Mouse (Mus musculus) forebrain, postnatal 0 days (tissue): ENCODE measurements around the gene Ttc8. TPM values are rescaled to one million over a fixed set of nuclear protein-coding genes. Genes with fewer than 3 reads are reported as not detected.

Experiments used
- ATAC-seq: fragments of 200-750 bp; cut with Nextera tagmentation; 2 replicates; pipeline ENCODE4 v1.8.0; 2017; ENCODE audit warnings: mild to moderate bottlenecking, moderate library complexity
- DNase-seq: peaks from one replicate; pipeline ENCODE4 v3.0.0-alpha.2; 2015
- H3K27ac ChIP-seq: fragments of 300-500 bp; sonication (generic); 2 replicates; pipeline ENCODE4 v1.5.1; 2014; ENCODE audit warnings: low read depth, mild to moderate bottlenecking, antibody characterized with exemption, low read length, moderate library complexity, mixed read lengths
- H3K27me3 ChIP-seq: fragments of 300-500 bp; sonication (generic); 2 replicates; pipeline ENCODE4 v1.6.1; 2014; ENCODE audit warnings: mild to moderate bottlenecking, low read length, mixed read lengths; ENCODE audit not compliant: insufficient read depth
- H3K36me3 ChIP-seq: fragments of 300-500 bp; sonication (generic); 2 replicates; pipeline ENCODE4 v1.6.1; 2014; ENCODE audit warnings: mild to moderate bottlenecking, moderate library complexity; ENCODE audit not compliant: insufficient read depth
- H3K4me1 ChIP-seq: fragments of 300-500 bp; sonication (generic); 2 replicates; pipeline ENCODE4 v1.6.1; 2014; ENCODE audit warnings: antibody characterized with exemption; ENCODE audit not compliant: insufficient read depth
- H3K4me2 ChIP-seq: fragments of 300-500 bp; sonication (generic); 2 replicates; pipeline ENCODE4 v1.6.1; 2014; ENCODE audit warnings: low read depth, mild to moderate bottlenecking, moderate library complexity
- H3K4me3 ChIP-seq: fragments of 300-500 bp; sonication (generic); 2 replicates; pipeline ENCODE4 v1.5.1; 2014; ENCODE audit warnings: low read depth, low read length, mixed read lengths
- H3K9ac ChIP-seq: fragments of 300-500 bp; sonication (generic); 2 replicates; pipeline ENCODE4 v1.6.1; 2014; ENCODE audit warnings: mild to moderate bottlenecking
- H3K9me3 ChIP-seq: fragments of 300-500 bp; sonication (generic); 2 replicates; pipeline ENCODE4 v1.6.1; 2016; ENCODE audit warnings: low read length
- CTCF ChIP-seq: sonication (generic); IDR thresholded peaks from 2 replicates; pipeline ENCODE4 v1.5.1; 2016; ENCODE audit warnings: antibody characterized with exemption, control low read depth, low read depth
- WGBS: fragments of 180-500 bp; shearing (Covaris S2); extraction: QIAGEN DNeasy Blood & Tissue Kit; methylation state at CpG from one replicate; pipeline ENCODE4 v1.1.7; 2014; 5-methylcytosine and 5-hydroxymethylcytosine counted together
- polyA plus RNA-seq: library from polyadenylated mRNA; unstranded; fragments of >200 nt; fragmentation: Nextera tagmentation; extraction: Ambion mirVana; gene quantifications from 2 replicates; pipeline ENCODE4 v1.2.1, GENCODE M21; 2015
- total RNA-seq: library from RNA; depleted of rRNA; stranded (reverse); fragments of >200 nt; gene quantifications from 2 replicates; pipeline ENCODE4 v1.2.3, GENCODE M21; 2014; rRNA removed

The Ttc8 gene
- total and polyA plus RNA-seq, 2 experiments from 2014 or later = 22.7 to 28.5 TPM

DNA sequence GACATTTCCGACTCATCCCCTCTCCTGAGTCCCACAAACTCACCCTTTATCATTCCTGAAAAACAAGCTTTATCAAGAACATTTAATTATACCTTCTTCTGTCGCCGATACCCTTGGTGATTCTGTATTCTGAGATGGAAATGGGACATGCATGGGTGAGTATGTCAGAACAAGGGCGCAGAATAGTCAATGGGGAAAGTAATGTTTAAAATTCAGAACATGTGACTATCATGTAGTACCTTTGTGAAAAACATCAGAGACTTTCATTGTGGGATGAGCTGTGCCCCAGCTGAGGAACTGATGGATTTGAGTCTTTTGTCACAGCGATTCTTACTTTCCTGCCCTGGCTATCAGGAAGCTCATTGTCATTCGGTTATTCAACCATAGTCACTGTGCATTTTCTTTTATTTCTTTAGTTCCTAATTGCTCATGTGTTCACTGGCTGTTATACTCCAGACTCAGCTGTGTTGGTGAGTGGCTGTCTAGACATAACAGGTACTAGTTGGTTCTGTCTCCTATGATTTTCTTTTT lies 104.1 kb downstream of the Ttc8 start:
- Histone ChIP-seq H3K27ac (no peak overlapping the region), H3K4me2 (no peak overlapping the region), H3K27me3 (no peaks in the 10 kb centered on the region), H3K4me1 (peaks cover 6% of the 10 kb centered on the region), H3K9ac (no peak overlapping the region), H3K4me3 (no peak overlapping the region), H3K9me3 (no peaks in the 10 kb centered on the region), H3K36me3 (no peaks in the 10 kb centered on the region)
- ATAC-seq = no peak
- WGBS = 72% methylated on average over 6 of the region's 6 CpGs
- TF ChIP-seq CTCF = no peak
- DNase-seq = no peak

DNA sequence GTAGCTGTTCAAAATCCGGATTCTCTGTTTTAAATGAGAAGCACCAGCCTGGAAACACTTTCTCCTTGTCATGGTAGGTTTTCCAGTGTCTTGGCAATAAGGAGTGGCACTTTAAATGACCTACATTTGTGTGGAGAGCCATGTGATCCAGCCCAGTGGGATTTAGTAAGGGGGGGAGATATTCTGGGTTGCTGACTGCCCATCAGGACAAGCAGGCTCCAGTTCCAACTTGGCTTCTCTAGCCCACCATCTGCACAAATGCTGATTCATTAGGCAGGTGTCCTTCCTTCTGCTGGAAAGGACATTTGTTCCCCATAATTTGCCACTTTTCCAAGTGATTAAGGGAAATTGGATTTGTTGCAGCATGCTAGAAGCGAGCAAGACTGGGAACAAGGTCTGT lies 105.9 kb downstream of the Ttc8 start:
- DNase-seq (peak; percentile 54), ATAC-seq (peak; percentile 71)
- H3K36me3 ChIP-seq = no peaks in the 10 kb centered on the region
- H3K27ac ChIP-seq = no peak overlapping the region
- no peaks in the 10 kb centered on the region for H3K9me3 ChIP-seq
- 37% methylated on average over 2 of the region's 2 CpGs for WGBS
- no peak overlapping the region for H3K9ac ChIP-seq
- H3K4me3 ChIP-seq = no peak overlapping the region
- no peaks in the 10 kb centered on the region for H3K27me3 ChIP-seq
- peaks cover 10% of the 10 kb centered on the region for H3K4me1 ChIP-seq
- H3K4me2 ChIP-seq = no peak overlapping the region
- TF ChIP-seq CTCF = no peak

DNA sequence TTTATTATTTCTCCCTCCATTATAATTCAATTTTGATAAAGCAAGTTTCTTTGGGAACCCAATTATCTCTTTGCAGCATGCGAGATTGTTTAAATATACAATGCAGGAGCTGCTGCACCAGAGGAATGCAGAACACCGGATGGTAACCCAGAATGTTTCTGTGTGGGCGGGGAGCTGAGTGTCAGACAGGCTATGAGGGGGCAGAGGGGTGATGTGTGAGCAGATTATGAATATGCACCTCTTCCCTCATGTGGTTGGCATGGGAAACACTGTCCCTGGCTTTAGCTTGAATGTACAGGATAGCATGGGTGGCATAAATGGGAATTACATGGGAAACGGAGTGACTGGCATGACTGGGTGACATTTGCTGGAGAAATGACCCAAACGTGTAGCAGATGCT lies 108.3 kb downstream of the Ttc8 start:
- Histone ChIP-seq H3K27ac (no peak overlapping the region), H3K9ac (no peak overlapping the region), H3K9me3 (no peaks in the 10 kb centered on the region), H3K36me3 (no peaks in the 10 kb centered on the region), H3K4me2 (no peak overlapping the region), H3K27me3 (no peaks in the 10 kb centered on the region), H3K4me1 (peaks cover 10% of the 10 kb centered on the region), H3K4me3 (no peak overlapping the region)
- ATAC-seq = no peak
- no peak for DNase-seq
- no peak for TF ChIP-seq CTCF
- 37% methylated on average over 5 of the region's 5 CpGs for WGBS

DNA sequence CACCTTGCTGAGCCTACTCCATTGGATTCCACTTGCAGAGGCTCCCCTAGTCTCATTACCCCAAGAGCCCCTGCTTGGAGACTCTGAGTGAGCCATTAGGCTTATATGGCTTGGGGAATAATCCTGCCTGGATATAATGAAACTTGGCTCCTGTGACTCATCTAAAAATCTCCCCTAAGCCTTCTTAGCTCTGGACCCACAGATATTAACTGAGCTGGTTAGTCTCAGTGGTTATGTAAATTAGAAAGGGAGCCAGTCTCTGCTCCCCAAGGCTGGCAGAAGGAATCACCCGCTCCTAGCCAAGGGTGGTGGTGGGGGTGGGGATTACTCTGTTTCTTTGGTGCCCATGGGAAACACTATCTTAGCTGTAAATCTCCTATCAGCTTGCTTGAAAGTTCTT lies 109.6 kb downstream of the Ttc8 start:
- no peak for DNase-seq
- Histone ChIP-seq H3K27me3 (no peaks in the 10 kb centered on the region), H3K36me3 (no peaks in the 10 kb centered on the region), H3K4me1 (peaks cover 10% of the 10 kb centered on the region), H3K4me2 (no peak overlapping the region), H3K4me3 (no peak overlapping the region), H3K27ac (0 out of 2 replicates have a peak overlapping the region, but pooled peaks have one; percentile 24), H3K9ac (no peak overlapping the region), H3K9me3 (no peaks in the 10 kb centered on the region)
- no peak for ATAC-seq
- 30% methylated on average over 1 of the region's 1 CpGs for WGBS
- no peak for TF ChIP-seq CTCF

Other genes starting within 250 kb of the Ttc8 start
- 3.1 and 4.0 TPM in 2 replicates for gene Ptpn21, start 183.2 kb upstream of the Ttc8 start, total RNA-seq
- 1.2 and 1.3 TPM in 2 replicates for gene Ptpn21, start 183.2 kb upstream of the Ttc8 start, polyA plus RNA-seq
- 130 and 134 TPM in 2 replicates for gene Zc3h14, start 173.6 kb upstream of the Ttc8 start, total RNA-seq
- gene Zc3h14, start 173.6 kb upstream of the Ttc8 start, polyA plus RNA-seq = 103 and 113 TPM in 2 replicates
- 28.2 and 42.5 TPM in 2 replicates for gene Eml5, start 19.1 kb upstream of the Ttc8 start, total RNA-seq
- gene Eml5, start 19.1 kb upstream of the Ttc8 start, polyA plus RNA-seq = 3.0 and 8.2 TPM in 2 replicates